Mouse (Mus musculus) spleen, adult 2 months (tissue): Measurements from ENCODE around the gene Pnpla3. TPM values are rescaled to one million over a fixed set of nuclear protein-coding genes. Genes with fewer than 3 reads are reported as not detected.

Source experiments
- DNase-seq, 2 experiments: peaks; one replicate each; pipeline versions ENCODE4 v3.0.0 to v3.0.0-alpha.2; 2012 to 2021; ENCODE audit warnings: low spot score in 2 of 2, low read depth in 1 of 2
- H3K27ac ChIP-seq: fragments of 200-500 bp; 2 replicates; pipeline ENCODE4 v1.5.1; 2012; ENCODE audit warnings: low read length, inconsistent platforms; ENCODE audit not compliant: insufficient read depth
- H3K27me3 ChIP-seq: fragments of 200-500 bp; 2 replicates; pipeline ENCODE4 v1.6.1; 2012; ENCODE audit warnings: mild to moderate bottlenecking, moderate library complexity, low read length, inconsistent platforms; ENCODE audit not compliant: control insufficient read depth, insufficient read depth
- H3K36me3 ChIP-seq: fragments of 200-500 bp; 2 replicates; pipeline ENCODE4 v1.6.1; 2012; ENCODE audit warnings: mild to moderate bottlenecking, low read length, inconsistent platforms; ENCODE audit not compliant: control insufficient read depth, insufficient read depth
- H3K4me1 ChIP-seq: fragments of 200-500 bp; 2 replicates; pipeline ENCODE4 v1.6.1; 2011; ENCODE audit warnings: inconsistent platforms; ENCODE audit not compliant: control insufficient read depth, insufficient read depth, insufficient read length
- H3K4me3 ChIP-seq: fragments of 200-500 bp; 2 replicates; pipeline ENCODE4 v1.5.1; 2011; ENCODE audit warnings: mild to moderate bottlenecking, inconsistent platforms; ENCODE audit not compliant: insufficient read depth, insufficient read length; ENCODE audit errors: extremely low read depth
- CTCF ChIP-seq: fragments of 200-500 bp; IDR thresholded peaks from 2 replicates; pipeline ENCODE4 v1.5.1; 2011; ENCODE audit warnings: mild to moderate bottlenecking, inconsistent platforms; ENCODE audit not compliant: insufficient read depth, insufficient read length, insufficient replicate concordance; ENCODE audit errors: extremely low read depth
- POLR2A ChIP-seq: fragments of 200-500 bp; IDR thresholded peaks from 2 replicates; pipeline ENCODE4 v1.6.1; 2011; ENCODE audit warnings: low read depth, low read length, inconsistent platforms
- WGBS: fragments of 180-500 bp; shearing (Covaris S2); methylation state at CpG from one replicate; pipeline ENCODE4 v1.1.7; 2018; 5-methylcytosine and 5-hydroxymethylcytosine counted together
- polyA plus RNA-seq: library from polyadenylated mRNA; depleted of rRNA; stranded (reverse); fragments of >200 nt; gene quantifications from 2 replicates; pipeline ENCODE4 v1.2.3, GENCODE M21; 2012

Pnpla3 gene
- polyA plus RNA-seq, 1 experiment = 1.8 TPM

DNA sequence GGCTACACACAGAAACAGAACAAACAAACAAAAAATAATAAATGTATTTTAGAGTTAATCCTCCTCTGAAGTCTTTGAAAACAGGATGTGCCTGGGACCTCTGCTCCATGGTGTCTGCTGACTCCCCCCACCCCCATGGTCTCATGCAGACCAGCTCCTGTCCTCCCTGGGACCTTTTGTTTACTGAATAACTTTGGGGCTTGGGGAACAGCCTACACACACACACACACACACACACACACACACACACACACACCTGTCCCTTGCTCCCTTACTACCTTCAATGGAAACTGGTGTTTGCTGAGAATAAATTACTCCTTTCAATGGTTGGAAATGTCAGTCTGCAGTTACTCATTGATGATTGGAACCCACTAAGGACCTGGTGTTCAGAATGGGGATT lies 48.4 kb downstream of the Pnpla3 start:
- DNase-seq = no peak
- Histone ChIP-seq H3K27me3 (no peaks in the 10 kb centered on the region), H3K27ac (no peak overlapping the region), H3K4me1 (peaks cover 8% of the 10 kb centered on the region; the same call in 1 of the 2 replicates), H3K36me3 (peaks cover 7% of the 10 kb centered on the region; the same call in 1 of the 2 replicates), H3K4me3 (no peak overlapping the region)
- no peak for TF ChIP-seq POLR2A
- no peak for TF ChIP-seq CTCF

DNA sequence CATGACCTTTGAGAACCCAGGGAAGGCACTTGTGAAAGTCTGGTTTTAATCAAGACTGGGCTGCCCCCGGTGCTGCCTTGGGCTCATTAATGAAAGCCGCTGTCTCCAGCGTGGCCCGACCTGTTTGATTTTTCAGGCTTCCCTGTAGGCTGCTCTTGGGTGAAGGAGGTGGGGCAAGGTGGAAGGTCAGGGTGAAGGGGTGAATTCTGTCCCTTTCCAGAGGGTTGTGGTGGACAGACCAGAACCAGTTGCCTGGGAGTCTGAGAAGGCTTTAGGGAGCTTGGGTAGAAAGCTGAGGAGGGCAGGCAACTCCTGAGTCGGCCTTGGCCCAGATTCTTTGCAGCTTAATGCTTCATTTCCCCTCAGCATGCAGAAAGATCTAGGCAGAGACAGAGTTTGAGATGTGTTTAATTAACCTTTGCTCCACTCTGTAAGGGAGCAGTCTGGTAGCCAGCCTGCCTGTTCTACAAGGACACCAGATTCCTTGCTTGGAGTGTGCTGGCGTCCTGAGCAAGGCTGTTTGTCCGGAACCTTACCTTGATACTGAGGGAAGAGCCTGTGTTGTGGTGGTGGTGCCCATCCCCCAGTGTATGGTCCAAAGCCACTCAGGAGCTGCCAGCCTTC lies 48.9 kb downstream of the Pnpla3 start:
- WGBS = 87% methylated on average over 7 of the region's 7 CpGs
- Histone ChIP-seq H3K27me3 (no peaks in the 10 kb centered on the region), H3K27ac (no peak overlapping the region), H3K36me3 (peaks cover 4% of the 10 kb centered on the region; the same call in 1 of the 2 replicates), H3K4me1 (peaks cover 8% of the 10 kb centered on the region; the same call in 1 of the 2 replicates), H3K4me3 (no peak overlapping the region)
- DNase-seq = no peak
- no peak for TF ChIP-seq POLR2A
- no peak for TF ChIP-seq CTCF

DNA sequence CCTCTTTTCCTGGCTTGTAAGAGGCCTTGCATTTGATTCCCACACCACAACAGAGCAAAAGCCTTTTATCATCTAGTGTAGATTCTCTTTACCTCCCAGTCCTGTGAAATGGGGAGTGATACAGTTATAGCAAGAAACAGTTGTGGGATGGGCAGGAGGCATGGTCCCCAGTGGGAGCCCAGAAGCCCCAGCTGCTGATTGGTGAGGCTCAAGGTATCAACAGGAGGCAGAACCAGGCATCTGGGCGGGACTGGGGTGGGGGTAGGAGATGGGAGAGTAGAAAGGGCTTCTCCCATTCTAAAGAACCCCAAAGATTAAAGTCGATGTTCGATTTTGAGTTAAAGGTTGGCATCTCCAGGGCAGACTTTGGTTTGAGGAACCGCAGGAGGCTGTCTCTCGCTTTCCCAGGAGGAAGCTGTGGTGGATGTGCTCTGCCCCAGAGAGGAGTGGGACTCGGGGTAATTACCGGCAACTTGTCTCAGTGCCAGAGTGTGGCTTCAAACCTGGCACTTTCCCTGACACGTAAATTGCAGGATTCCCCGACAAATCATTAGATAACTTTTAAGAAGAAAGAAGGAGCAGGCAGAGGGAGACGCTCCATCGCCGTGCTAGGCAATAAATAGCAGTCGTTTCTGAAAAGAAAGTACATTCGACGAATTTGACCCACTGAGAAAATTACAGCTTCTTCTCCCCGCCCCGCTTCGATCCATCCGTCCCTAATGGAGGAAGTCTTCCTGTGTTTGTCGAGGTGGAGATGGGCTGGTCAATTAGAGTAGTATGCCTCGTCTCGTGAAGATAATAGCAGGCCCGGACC lies 50.5 kb downstream of the Pnpla3 start:
- TF ChIP-seq POLR2A (no peak), CTCF (no peak)
- DNase-seq = no peak
- WGBS = 40% methylated on average over 23 of the region's 23 CpGs
- Histone ChIP-seq H3K27ac (no peak overlapping the region), H3K36me3 (peaks cover 4% of the 10 kb centered on the region; the same call in 1 of the 2 replicates), H3K27me3 (no peaks in the 10 kb centered on the region), H3K4me3 (no peak overlapping the region), H3K4me1 (peaks cover 8% of the 10 kb centered on the region; the same call in 1 of the 2 replicates)

DNA sequence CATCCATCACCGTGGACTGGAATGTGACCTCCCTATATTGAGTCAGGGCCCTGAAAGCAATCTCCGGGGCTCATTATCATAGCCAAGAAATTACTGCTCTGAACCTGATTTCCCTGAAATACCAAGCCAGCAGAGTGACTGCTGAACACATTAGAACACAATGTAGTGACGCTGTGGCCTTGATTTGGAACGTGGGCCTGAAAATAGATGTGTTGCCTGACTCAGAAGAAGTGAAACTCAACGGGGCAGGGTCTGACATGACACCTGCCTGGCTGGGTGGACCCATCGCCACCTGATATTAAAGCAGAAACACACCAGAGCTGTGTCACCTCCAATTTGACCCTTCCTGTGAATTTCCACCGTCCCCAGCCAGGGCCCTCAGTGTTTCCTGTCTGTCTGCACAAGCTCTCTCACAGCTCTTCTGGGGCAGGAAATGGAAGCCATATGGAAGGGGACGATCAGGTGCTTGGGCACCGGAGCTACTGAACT lies 51.2 kb downstream of the Pnpla3 start:
- no peak for TF ChIP-seq CTCF
- no peak for TF ChIP-seq POLR2A
- Histone ChIP-seq H3K27ac (no peak overlapping the region), H3K36me3 (peaks cover 4% of the 10 kb centered on the region; the same call in 1 of the 2 replicates), H3K4me3 (no peak overlapping the region), H3K4me1 (peaks cover 6% of the 10 kb centered on the region; the same call in 1 of the 2 replicates), H3K27me3 (no peaks in the 10 kb centered on the region)
- 18% methylated on average over 9 of the region's 9 CpGs for WGBS
- DNase-seq = peak in 1 of 2 experiments; percentile 44

DNA sequence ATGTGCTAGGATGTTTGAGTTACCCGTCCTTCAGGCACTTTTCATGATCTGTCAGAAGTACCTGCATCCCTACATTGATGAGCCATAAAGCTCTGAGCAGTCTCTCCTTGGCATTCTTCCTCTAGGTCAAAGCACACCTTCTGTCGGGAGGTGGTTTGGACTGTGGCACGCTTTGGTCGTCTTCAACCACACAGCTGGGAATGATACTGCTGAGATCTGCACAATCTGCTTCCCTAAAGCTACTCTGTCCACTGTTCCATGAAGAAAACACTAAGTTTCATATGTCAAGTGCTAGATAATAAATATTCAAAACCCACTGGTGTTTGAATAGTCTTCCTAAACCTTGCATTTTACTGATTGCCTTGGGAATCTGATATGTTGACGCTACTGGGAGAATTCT lies 53.9 kb downstream of the Pnpla3 start:
- no peak overlapping the region for H3K27ac ChIP-seq
- DNase-seq = no peak
- no peaks in the 10 kb centered on the region for H3K27me3 ChIP-seq
- H3K36me3 ChIP-seq = no peaks in the 10 kb centered on the region
- TF ChIP-seq POLR2A (no peak), CTCF (no peak)
- WGBS = 78% methylated on average over 5 of the region's 5 CpGs
- H3K4me1 ChIP-seq = peaks cover 6% of the 10 kb centered on the region; the same call in 1 of the 2 replicates
- H3K4me3 ChIP-seq = no peak overlapping the region

DNA sequence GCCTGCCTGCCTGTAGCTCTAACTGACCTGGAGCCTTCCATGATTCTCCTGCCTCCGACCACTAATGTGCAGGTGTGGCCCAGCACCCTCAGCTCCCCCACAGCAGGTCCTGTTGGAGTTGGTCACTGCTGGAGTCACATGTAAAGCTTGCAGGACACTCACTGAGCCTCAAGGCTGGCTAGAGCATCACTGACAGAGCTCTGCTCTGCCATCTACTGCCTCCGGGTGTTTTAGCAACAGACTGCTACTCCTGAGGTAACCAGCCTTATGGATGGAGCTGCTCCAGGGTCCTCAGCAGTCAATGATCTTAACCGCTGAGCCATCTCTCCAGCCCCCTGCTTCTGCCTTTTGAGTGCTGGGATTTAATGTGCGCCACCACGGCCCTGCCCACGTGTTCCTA lies 55.8 kb downstream of the Pnpla3 start:
- 76% methylated on average over 6 of the region's 6 CpGs for WGBS
- DNase-seq = no peak
- TF ChIP-seq POLR2A = no peak
- TF ChIP-seq CTCF = no peak

More for the DNA sequence above, 55.8 kb downstream of the Pnpla3 start:
- H3K4me1 ChIP-seq = peaks cover 2% of the 10 kb centered on the region; the same call in 1 of the 2 replicates
- no peaks in the 10 kb centered on the region for H3K27me3 ChIP-seq
- no peak overlapping the region for H3K27ac ChIP-seq
- no peak overlapping the region for H3K4me3 ChIP-seq
- H3K36me3 ChIP-seq = no peaks in the 10 kb centered on the region
